Mouse (Mus musculus): Measurements from ENCODE around the gene B430306N03Rik. TPM values are rescaled to one million over a fixed set of nuclear protein-coding genes. Genes with fewer than 3 reads are reported as not detected.
A peak's percentile ranks its signal among the peaks of the same experiment; 100 is the strongest.
"Not testable (repeated sequence)": the region's sequence is repeated elsewhere in the genome, so short reads cannot be mapped to it uniquely, and the experiment has no call there.

B430306N03Rik gene
- polyA plus RNA-seq (2012; ENCODE audit: insufficient read depth, insufficient read length, missing spikeins), result 18.8 and 19.0 TPM in 2 replicates

GRCm38 (mm10) chr17:48315905-48316579, at the start of gene B430306N03Rik:
Gene B430306N03Rik, plus strand, starts transcription at chr17:48316141.
- peaks cover 16% of the 10 kb centered on the region for H3K4me1 ChIP-seq (ENCODE audit: control insufficient read depth, insufficient read depth, low read length)
- not testable (repeated sequence) for H3K27ac ChIP-seq (ENCODE audit: insufficient read depth, low read depth, low read length); H3K4me3 ChIP-seq (ENCODE audit: insufficient read depth, low read length)

- Histone ChIP-seq H3K4me1 (ENCODE audit: control insufficient read depth, insufficient read depth, low read length) (peaks cover 35% of the 10 kb centered on the region), H3K27ac (ENCODE audit: insufficient read depth, low read depth, low read length) (no peak overlapping the region), H3K4me3 (ENCODE audit: insufficient read depth, low read length) (no peak overlapping the region)
- TF ChIP-seq POLR2A (IDR thresholded peaks at IDR 0.05; ENCODE audit: borderline replicate concordance, low read depth, low read length), result no peak
- no peak for TF ChIP-seq CTCF (IDR thresholded peaks at IDR 0.05; ENCODE audit: low read depth, low read length)
These were observed 49.2 kb upstream of the B430306N03Rik start for GRCm38 (mm10) chr17:48266610-48267304.

GRCm38 (mm10) chr17:48267591-48267990, 48.4 kb upstream of the B430306N03Rik start:
- Histone ChIP-seq H3K4me1 (ENCODE audit: control insufficient read depth, insufficient read depth, low read length) (peaks cover 29% of the 10 kb centered on the region), H3K27ac (ENCODE audit: insufficient read depth, low read depth, low read length) (no peak overlapping the region), H3K4me3 (ENCODE audit: insufficient read depth, low read length) (no peak overlapping the region)
- no peak for TF ChIP-seq POLR2A (IDR thresholded peaks at IDR 0.05; ENCODE audit: borderline replicate concordance, low read depth, low read length)
- TF ChIP-seq CTCF (IDR thresholded peaks at IDR 0.05; ENCODE audit: low read depth, low read length), result no peak

GRCm38 (mm10) chr17:48268276-48268675, 47.7 kb upstream of the B430306N03Rik start:
- Histone ChIP-seq H3K4me1 (ENCODE audit: control insufficient read depth, insufficient read depth, low read length) (peaks cover 23% of the 10 kb centered on the region), H3K27ac (ENCODE audit: insufficient read depth, low read depth, low read length) (no peak overlapping the region), H3K4me3 (ENCODE audit: insufficient read depth, low read length) (no peak overlapping the region)
- TF ChIP-seq CTCF (IDR thresholded peaks at IDR 0.05; ENCODE audit: low read depth, low read length), result no peak
- TF ChIP-seq POLR2A (IDR thresholded peaks at IDR 0.05; ENCODE audit: borderline replicate concordance, low read depth, low read length), result no peak

- no peak for TF ChIP-seq POLR2A (IDR thresholded peaks at IDR 0.05; ENCODE audit: borderline replicate concordance, low read depth, low read length)
- no peak for TF ChIP-seq CTCF (IDR thresholded peaks at IDR 0.05; ENCODE audit: low read depth, low read length)
- Histone ChIP-seq H3K4me1 (ENCODE audit: control insufficient read depth, insufficient read depth, low read length) (peaks cover 7% of the 10 kb centered on the region), H3K27ac (ENCODE audit: insufficient read depth, low read depth, low read length) (no peak overlapping the region)
These were observed 46.1 kb upstream of the B430306N03Rik start for GRCm38 (mm10) chr17:48269833-48270232.

GRCm38 (mm10) chr17:48272158-48272557, 43.8 kb upstream of the B430306N03Rik start:
- no peak overlapping the region for H3K4me3 ChIP-seq (ENCODE audit: insufficient read depth, low read length)
- peaks cover 12% of the 10 kb centered on the region for H3K4me1 ChIP-seq (ENCODE audit: control insufficient read depth, insufficient read depth, low read length)
- TF ChIP-seq POLR2A (IDR thresholded peaks at IDR 0.05; ENCODE audit: borderline replicate concordance, low read depth, low read length) (no peak), CTCF (IDR thresholded peaks at IDR 0.05; ENCODE audit: low read depth, low read length) (no peak)
- no peak overlapping the region for H3K27ac ChIP-seq (ENCODE audit: insufficient read depth, low read depth, low read length)

More at GRCm38 (mm10) chr17:48269833-48270232, 46.1 kb upstream of the B430306N03Rik start:
- no peak overlapping the region for H3K4me3 ChIP-seq (ENCODE audit: insufficient read depth, low read length)

- H3K4me3 ChIP-seq (ENCODE audit: insufficient read depth, low read length), result no peak overlapping the region
- no peak for TF ChIP-seq POLR2A (IDR thresholded peaks at IDR 0.05; ENCODE audit: borderline replicate concordance, low read depth, low read length)
- no peak for TF ChIP-seq CTCF (IDR thresholded peaks at IDR 0.05; ENCODE audit: low read depth, low read length)
- no peak overlapping the region for H3K27ac ChIP-seq (ENCODE audit: insufficient read depth, low read depth, low read length)
- H3K4me1 ChIP-seq (ENCODE audit: control insufficient read depth, insufficient read depth, low read length), result peaks cover 12% of the 10 kb centered on the region
These were observed 43.3 kb upstream of the B430306N03Rik start for GRCm38 (mm10) chr17:48272598-48272997.

- Histone ChIP-seq H3K27ac (ENCODE audit: insufficient read depth, low read depth, low read length) (no peak overlapping the region), H3K4me3 (ENCODE audit: insufficient read depth, low read length) (no peak overlapping the region), H3K4me1 (ENCODE audit: control insufficient read depth, insufficient read depth, low read length) (peaks cover 18% of the 10 kb centered on the region)
- TF ChIP-seq CTCF (IDR thresholded peaks at IDR 0.05; ENCODE audit: low read depth, low read length), result no peak
- no peak for TF ChIP-seq POLR2A (IDR thresholded peaks at IDR 0.05; ENCODE audit: borderline replicate concordance, low read depth, low read length)
These were observed 41.8 kb upstream of the B430306N03Rik start for GRCm38 (mm10) chr17:48274098-48274497.

DNA sequence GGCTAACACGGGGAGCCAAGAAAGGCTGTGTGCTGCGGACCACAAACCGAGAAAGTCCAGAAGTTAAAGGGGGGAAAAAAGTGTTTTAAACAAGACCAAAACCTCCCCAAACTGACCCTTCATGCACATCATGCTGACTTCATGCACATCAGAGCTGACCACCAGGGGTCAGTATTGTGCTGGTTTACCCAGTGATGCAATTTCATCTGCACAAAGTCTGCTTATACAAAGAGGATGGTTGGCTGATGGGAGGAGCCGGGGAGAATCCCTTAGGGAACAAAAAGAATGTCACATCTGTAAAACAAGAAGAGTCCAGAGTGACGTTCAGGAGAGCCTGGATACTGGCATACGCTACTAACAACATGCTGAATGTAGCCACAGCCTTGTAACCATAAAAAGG, 41.1 kb upstream of the B430306N03Rik start:
- H3K27ac ChIP-seq (ENCODE audit: insufficient read depth, low read depth, low read length), result no peak overlapping the region
- TF ChIP-seq POLR2A (IDR thresholded peaks at IDR 0.05; ENCODE audit: borderline replicate concordance, low read depth, low read length) (no peak), CTCF (IDR thresholded peaks at IDR 0.05; ENCODE audit: low read depth, low read length) (peak; percentile 45; the same call in 1 of the 2 replicates)
- H3K4me3 ChIP-seq (ENCODE audit: insufficient read depth, low read length), result no peak overlapping the region
- H3K4me1 ChIP-seq (ENCODE audit: control insufficient read depth, insufficient read depth, low read length), result peaks cover 15% of the 10 kb centered on the region

GRCm38 (mm10) chr17:48275736-48276135, 40.2 kb upstream of the B430306N03Rik start:
- no peak for TF ChIP-seq CTCF (IDR thresholded peaks at IDR 0.05; ENCODE audit: low read depth, low read length)
- no peak for TF ChIP-seq POLR2A (IDR thresholded peaks at IDR 0.05; ENCODE audit: borderline replicate concordance, low read depth, low read length)

More at GRCm38 (mm10) chr17:48275736-48276135, 40.2 kb upstream of the B430306N03Rik start:
- no peak overlapping the region for H3K4me3 ChIP-seq (ENCODE audit: insufficient read depth, low read length)
- H3K4me1 ChIP-seq (ENCODE audit: control insufficient read depth, insufficient read depth, low read length), result peaks cover 10% of the 10 kb centered on the region
- peak overlapping the region; percentile 17 for H3K27ac ChIP-seq (ENCODE audit: insufficient read depth, low read depth, low read length)
